Mouse (Mus musculus) megakaryocyte-erythroid progenitor cell, adult 5-6 weeks (primary cell): ENCODE measurements around the gene Nusap1. TPM values are rescaled to one million over a fixed set of nuclear protein-coding genes. Genes with fewer than 3 reads are reported as not detected.
"Not testable (repeated sequence)": the region's sequence is repeated elsewhere in the genome, so short reads cannot be mapped to it uniquely, and the experiment has no call there.

Experiments used
- ATAC-seq: replicated peaks from 2 replicates; pipeline ENCODE4 v1.8.0; 2016; ENCODE audit warnings: mild to moderate bottlenecking, inconsistent platforms; ENCODE audit not compliant: severe bottlenecking, poor library complexity, low FRiP score, low TSS enrichment
- total RNA-seq, 2 experiments: library from RNA; stranded (forward) in 1 of 2; stranded (reverse) in 1 of 2; fragments of 200-1000, 215-1000 nt in 1 of 2; fragments of >200 nt in 1 of 2; fragmentation: Nextera tagmentation in 1 of 2; gene quantifications; 2 replicates each; pipeline ENCODE4 v1.2.3; 2014 to 2017

The Nusap1 gene
- total RNA-seq (2014; fragmentation: Nextera tagmentation) (31.2 and 40.4 TPM in 2 replicates), total RNA-seq (2017) (64.8 and 66.4 TPM in 2 replicates)

DNA sequence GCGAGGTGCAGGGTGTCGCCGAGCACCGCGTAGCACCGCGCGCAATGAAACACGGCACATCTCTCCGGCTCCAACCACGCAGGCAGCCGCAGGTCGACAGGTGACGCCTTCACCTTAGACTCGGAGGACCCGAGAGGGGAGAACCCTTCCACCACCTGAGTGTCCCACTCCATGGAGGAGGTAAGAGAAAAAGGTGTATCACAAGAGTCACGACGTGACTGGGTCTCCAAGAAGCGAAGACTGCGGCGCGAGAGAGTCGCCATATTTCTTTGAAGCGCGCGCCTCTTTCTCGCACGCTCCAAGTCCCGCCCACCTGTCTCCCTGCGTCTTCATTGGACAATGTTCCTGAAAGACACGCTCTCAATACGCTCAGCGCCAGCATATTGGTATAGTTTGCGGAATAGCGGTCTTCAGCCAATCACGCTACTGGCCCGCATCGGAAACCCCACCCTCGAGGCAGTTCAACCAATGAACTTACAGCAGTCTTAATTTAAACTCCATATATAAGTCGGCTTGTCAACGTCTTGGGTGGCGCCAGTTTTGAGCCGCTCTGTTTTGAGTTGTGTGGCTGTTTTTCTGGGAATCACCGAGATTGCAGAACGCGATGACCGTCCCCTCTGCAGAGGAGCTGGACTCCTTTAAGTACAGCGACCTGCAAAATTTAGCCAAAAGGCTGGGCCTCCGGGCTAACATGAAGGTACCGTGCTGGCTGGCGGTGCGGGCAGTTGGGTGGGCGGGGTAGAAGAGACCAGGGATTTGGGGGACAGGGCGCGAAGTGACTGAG lies at the start of gene Nusap1, which contains the start of gene Oip5:
TSS of gene Nusap1 (plus strand) at position 100 of the 784 bp plus-strand sequence.
TSS of gene Oip5 (minus strand) at position 271 of the 784 bp plus-strand sequence.
- peak; percentile 99 for ATAC-seq

- no peak for ATAC-seq
Observed at GRCm38 (mm10) chr2:119572471-119572870, 45.6 kb upstream of the Nusap1 start.

GRCm38 (mm10) chr2:119581571-119581970 lies 36.5 kb upstream of the Nusap1 start:
- ATAC-seq = no peak

- ATAC-seq = peak; percentile 66; the same call in 1 of the 2 replicates
Observed at GRCm38 (mm10) chr2:119583439-119583838, 34.7 kb upstream of the Nusap1 start.

GRCm38 (mm10) chr2:119584282-119584681 lies 33.8 kb upstream of the Nusap1 start:
- ATAC-seq = no peak

DNA sequence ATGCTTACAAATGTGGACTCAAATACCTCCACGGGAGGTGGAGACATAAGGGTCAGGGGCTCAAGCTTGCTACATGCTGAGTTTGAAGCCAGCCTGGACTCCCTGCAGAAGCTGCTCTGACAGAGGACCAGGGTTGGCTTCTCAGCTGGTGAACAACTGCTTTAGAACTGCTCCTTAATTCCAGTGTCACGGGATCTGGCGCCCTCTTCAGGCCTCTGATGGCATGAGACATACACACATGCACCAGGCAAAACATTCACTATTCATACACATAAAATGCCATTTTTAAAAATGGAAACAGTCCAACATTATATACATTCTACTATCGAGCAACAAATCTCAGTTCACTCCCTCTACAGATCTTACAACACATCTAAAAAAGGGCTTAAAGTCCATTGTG lies 30.7 kb upstream of the Nusap1 start:
- peak; percentile 81 for ATAC-seq

- ATAC-seq = no peak
Observed at GRCm38 (mm10) chr2:119591247-119591646, 26.9 kb upstream of the Nusap1 start.

GRCm38 (mm10) chr2:119593765-119594112 lies 24.4 kb upstream of the Nusap1 start:
- no peak for ATAC-seq

DNA sequence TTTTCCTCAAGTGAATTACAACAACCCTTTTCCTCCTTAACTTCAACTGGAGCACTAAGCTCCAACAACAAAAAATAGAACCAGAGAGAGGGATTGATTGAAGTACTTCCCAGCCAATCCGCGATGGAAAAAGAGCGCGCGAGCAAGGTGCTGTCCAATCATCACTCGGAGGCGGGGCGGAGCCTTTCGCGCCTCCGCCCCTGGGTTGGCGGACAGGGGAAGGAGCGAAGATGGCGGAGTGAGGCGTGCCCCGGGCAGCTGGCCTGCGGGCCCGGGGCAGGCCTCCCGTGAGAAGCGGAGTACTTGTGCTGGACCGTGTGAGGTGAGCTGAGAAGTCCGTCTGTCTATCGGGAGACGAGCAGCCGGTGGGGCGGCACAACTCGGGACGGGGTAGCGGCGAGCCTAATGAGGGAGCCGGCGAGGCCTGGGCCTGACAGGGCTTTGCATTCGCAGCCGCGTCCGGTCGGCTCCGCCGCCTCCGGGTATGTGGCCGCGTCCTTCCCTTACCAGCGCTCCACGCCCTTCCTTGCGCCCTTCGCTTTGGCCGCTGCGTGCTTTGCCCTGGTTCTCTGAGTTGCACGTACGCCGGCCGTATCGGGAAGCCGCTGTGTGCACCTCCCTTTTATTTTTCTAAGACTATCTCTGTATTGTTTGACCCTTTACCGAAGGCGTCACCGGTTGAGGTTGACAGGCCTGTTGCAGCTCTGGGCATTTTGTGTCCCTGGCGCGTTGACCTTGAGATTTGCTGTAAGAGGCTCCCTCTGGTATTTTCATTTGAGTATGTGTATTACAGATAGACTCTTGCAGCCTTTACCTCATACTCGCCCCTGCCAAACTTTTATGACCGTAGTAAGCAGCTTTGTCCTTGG lies 23.8 kb upstream of the Nusap1 start:
- peak; percentile 98 for ATAC-seq

GRCm38 (mm10) chr2:119595308-119595707 lies 22.8 kb upstream of the Nusap1 start:
- no peak for ATAC-seq

DNA sequence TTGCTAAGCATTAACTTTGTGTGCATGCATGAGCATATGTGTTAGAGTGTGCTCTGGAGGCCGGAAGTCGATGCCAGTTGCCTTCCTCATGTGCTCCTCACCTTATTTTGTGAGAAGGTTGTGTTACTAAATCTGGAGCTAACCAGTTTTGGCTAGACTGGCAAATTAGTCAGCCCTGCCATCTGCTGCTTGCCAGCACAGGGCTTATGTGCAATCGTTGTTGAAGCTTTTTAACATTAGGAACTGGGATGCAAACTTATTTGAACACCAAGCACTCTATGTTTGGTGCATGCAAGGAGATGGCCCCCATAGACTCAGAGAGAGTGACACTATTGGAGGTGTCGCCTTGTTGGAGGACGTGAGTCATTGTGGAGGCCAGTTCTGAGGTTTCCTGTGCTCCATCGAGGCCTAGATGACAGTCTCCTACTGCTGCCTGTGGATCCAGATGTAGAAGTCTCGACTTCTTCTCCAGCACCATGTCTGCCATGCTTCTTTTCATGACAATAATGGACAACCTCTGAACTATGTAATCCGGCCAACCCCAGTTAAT lies 21.2 kb upstream of the Nusap1 start:
- no peak for ATAC-seq

- ATAC-seq = no peak
Observed at GRCm38 (mm10) chr2:119601027-119601426, 17.1 kb upstream of the Nusap1 start.

- not testable (repeated sequence) for ATAC-seq
Observed at GRCm38 (mm10) chr2:119601575-119601974, 16.5 kb upstream of the Nusap1 start.

- ATAC-seq = no peak
Observed at GRCm38 (mm10) chr2:119602488-119602887, 15.6 kb upstream of the Nusap1 start.

DNA sequence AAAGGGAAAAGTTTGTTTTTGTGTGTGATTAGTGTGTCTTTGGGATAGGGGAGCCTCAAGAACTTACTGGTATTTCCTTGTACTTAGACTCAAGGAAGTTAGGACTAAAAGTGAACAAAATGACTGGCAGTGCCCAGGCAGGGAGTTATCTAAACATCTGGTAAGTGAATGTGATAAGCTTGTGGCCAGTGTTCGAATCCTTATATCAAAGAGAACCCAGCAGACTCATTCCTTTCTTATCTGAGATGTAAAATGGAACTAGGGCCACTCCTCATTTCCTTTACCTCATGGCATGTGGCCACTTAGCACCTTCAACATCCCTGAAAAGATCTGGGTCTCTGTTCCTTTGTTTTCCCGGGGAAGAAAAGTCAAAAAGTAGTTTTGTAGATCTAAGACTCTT lies 14.2 kb upstream of the Nusap1 start:
- no peak for ATAC-seq

- ATAC-seq = peak; percentile 80
Observed at GRCm38 (mm10) chr2:119605361-119605973, 12.6 kb upstream of the Nusap1 start.

- ATAC-seq = peak; percentile 93
Observed at GRCm38 (mm10) chr2:119607023-119607422, 11.1 kb upstream of the Nusap1 start.

DNA sequence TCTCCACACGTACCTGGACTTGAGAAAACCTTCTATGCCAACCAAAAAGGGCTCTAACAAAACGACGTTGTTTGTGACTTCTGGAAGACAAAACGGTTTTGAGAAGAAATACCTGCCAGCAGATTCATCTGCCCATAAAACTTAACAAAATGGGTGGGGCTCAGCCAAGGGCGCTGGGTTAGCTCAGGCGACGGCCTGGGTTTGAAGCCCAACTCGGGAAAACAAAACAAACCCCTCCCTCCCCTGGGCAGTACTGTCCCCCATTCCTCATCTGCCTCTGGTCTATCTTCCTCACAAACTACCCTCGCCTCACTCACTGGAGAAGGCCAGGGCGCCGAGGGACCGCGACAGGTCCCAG lies 278 bp upstream of the Nusap1 start:
- no peak for ATAC-seq

DNA sequence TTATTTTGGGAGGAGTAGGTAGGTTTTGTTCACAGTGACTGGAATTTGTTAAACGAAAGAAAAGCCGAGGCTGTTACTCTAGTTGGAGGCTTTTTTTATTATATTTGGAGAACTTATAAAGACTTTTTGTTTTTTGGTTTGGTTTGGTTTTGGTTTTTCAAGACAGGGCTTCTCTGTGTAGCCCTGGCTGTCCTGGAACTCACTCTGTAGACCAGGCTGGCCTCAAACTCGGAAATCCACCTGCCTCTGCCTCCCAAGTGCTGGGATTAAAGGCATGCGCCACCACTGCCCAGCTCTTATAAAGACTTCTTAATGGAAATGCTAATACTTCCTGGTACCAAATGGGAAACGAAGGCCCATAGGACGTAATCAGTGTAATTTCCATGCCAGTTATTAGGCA lies 904 bp downstream of the Nusap1 start:
- ATAC-seq = not testable (repeated sequence)

DNA sequence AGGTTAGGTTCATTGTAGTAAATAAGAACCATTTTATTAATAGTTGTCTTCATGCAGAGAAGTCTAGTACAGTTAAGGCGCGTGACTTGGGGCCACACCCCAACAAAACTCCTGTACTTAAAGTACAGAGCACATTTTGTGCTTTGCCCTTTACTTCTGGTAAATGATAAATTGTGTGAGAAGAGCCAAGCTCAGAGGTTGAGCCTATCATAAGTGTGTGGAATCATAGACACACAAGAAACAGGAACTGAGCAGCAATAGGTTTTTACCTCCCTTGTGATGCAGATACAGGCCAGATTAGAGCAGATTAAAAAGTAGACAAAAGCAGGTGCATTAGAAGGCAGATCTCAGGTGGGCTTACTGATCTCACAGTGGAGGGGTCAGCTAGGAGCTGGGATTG lies 3.2 kb downstream of the Nusap1 start:
- no peak for ATAC-seq
